Mouse (Mus musculus) heart, adult 10 weeks (tissue): ENCODE measurements around the gene Hist2h2aa1. TPM values are rescaled to one million over a fixed set of nuclear protein-coding genes. Genes with fewer than 3 reads are reported as not detected.

Experiments used
- polyA plus RNA-seq: library from polyadenylated mRNA; stranded (reverse); fragments of 350-450 nt; fragmentation: Illumina TruSeq; extraction: RNeasy Lipid Tissue Mini Kit (QIAGEN cat#74804); gene quantifications from one replicate; pipeline ENCODE4 v1.2.3, GENCODE M21; 2014; ENCODE audit warnings: low read depth, low replicate concordance

Hist2h2aa1 gene
- 9.4 TPM for polyA plus RNA-seq

DNA sequence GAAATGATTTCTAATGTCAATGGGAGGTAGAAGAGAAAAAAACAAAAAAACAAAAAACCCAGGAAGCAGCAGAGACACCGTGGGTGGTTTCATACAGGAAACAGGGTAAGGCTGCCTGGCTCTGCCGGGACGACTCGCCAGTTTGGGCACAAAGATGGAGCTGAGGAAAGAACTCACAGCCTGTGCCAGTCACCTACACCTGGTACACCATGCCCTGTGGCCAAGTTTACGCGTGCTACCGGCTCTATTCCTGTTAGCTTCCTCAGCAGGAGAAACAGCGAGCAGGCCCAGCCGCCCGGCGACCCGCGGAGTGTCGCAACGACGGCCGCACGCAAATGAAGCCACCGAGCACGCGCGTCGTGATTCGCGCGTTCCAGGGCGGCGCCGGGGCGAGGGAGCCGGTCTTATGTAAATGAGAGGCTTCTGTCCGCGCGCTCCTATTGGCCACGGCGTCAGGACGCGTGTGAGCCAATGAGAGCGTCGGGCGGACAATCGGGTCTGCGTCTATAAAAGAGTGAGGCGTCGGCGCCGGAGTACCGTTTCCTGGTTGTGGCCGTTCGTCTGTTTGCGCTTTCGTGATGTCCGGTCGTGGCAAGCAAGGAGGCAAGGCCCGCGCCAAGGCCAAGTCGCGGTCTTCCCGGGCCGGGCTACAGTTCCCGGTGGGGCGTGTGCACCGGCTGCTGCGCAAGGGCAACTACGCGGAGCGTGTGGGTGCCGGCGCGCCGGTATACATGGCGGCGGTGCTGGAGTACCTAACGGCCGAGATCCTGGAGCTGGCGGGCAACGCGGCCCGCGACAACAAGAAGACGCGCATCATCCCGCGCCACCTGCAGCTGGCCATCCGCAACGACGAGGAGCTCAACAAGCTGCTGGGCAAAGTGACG, at the start of gene Hist2h2aa1:
Gene Hist2h2aa1, plus strand, starts transcription at position 495 of the 884 bp plus-strand sequence.

DNA sequence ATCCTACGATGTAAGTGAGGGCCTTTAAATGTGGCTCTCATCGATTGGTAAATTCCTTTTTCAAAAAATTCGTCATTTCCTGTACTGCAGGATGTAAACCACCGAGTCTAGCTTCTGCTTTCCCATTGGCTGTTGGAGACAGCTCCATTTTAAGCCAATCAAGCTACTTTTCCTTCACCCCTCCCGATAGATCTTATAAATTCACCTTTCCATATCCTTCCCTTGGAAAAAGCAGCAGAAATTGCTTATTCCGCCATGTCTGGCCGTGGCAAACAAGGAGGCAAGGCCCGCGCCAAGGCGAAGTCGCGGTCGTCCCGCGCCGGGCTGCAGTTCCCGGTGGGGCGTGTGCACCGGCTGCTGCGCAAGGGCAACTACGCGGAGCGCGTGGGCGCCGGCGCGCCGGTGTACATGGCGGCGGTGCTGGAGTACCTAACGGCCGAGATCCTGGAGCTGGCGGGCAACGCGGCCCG, 25.6 kb upstream of the Hist2h2aa1 start, which contains the start of the genes Bola1 and Hist2h2ab:
Gene Bola1, minus strand, starts transcription at position 49 of the 470 bp plus-strand sequence.
Gene Hist2h2ab, plus strand, starts transcription at position 205 of the 470 bp plus-strand sequence.

DNA sequence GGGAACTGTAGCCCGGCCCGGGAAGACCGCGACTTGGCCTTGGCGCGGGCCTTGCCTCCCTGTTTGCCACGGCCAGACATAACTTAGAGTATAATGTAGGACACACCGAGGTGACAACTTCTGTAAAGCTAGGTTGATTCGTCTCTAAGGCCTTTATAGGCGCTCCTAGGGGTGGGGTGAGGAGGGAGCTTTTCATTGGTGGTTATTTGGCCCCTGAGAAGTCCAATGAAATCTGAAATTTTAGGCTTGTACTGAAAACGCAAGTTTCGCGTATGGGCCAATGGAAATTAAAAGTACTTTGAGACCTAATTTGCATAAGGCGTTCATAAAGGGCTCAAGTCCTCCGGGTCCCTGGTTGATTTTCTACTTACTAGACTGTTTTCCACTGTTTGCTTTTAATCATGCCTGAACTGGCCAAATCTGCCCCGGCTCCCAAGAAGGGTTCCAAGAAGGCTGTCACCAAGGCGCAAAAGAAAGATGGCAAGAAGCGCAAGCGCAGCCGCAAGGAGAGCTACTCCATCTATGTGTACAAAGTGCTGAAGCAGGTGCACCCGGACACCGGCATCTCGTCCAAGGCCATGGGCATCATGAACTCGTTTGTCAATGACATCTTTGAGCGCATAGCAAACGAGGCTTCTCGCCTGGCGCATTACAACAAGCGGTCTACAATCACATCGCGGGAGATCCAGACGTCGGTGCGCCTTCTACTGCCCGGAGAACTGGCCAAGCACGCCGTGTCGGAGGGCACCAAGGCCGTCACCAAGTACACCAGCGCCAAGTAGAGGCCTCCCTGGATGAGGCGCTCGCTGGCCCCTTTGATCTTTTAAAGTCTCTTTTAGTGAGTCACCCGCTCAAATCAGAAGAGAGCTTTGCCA, 24.3 kb upstream of the Hist2h2aa1 start, which contains the start of the genes Hist2h2ac and Hist2h2be:
Gene Hist2h2ac, minus strand, starts transcription at position 116 of the 875 bp plus-strand sequence.
Gene Hist2h2be, plus strand, starts transcription at position 355 of the 875 bp plus-strand sequence.

DNA sequence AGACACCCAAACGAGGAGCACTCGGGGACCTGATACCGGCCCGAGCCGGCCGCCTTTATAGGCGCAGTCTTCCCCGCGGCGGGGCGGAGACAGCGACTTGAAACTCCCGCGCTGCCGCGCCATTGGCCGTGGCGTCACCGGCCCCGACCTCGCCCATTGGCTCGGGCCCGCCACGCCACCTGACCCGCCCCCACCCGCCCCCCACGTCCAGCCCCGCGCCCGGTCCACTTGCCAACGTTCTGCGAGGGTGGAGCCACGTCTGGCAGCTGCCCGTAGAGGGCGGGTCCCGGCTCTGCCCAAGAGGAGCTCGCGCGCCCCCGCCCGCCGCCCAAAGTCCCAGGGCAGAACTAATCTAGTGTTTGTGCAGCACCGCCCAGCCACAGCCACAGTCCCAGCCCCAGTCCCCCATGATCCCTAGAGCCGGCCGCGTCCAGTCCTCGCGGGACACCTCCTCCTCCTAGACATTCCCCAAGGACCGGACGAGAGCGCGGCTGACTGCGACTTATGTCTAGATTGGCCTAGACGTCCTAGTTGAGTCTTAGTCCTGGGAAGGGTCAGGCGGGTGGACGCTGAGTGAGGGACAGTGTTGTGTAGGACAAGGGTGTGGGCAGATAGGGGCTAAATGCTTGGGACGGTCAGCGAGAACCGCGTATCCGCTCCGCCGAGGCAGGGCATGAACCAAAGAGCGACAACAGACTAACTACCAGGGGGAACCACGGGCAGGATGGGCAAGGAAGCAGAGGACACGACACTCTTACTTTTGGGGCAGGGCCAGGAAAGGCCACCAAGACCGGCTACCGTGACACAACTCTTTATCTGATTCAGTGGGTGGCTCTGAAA, 6.1 kb upstream of the Hist2h2aa1 start, which contains the start of gene Hist2h3c2:
Gene Hist2h3c2, minus strand, starts transcription at position 174 of the 840 bp plus-strand sequence.

DNA sequence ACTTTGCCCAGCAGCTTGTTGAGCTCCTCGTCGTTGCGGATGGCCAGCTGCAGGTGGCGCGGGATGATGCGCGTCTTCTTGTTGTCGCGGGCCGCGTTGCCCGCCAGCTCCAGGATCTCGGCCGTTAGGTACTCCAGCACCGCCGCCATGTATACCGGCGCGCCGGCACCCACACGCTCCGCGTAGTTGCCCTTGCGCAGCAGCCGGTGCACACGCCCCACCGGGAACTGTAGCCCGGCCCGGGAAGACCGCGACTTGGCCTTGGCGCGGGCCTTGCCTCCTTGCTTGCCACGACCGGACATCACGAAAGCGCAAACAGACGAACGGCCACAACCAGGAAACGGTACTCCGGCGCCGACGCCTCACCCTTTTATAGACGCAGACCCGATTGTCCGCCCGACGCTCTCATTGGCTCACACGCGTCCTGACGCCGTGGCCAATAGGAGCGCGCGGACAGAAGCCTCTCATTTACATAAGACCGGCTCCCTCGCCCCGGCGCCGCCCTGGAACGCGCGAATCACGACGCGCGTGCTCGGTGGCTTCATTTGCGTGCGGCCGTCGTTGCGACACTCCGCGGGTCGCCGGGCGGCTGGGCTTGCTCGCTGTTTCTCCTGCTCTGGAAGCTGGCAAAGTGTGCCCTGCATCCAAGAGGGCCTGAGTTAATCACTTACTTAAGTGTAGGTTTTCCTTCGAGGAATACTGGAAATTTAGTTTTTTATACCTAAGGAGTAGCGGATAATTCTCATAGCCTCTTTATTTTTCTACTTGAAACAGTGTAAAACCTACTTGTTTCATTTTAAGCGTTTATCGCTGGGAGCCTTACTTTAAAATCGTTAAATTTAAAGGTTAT, 5.1 kb upstream of the Hist2h2aa1 start, which contains the start of gene Hist2h2aa2:
Gene Hist2h2aa2, minus strand, starts transcription at position 328 of the 850 bp plus-strand sequence.

DNA sequence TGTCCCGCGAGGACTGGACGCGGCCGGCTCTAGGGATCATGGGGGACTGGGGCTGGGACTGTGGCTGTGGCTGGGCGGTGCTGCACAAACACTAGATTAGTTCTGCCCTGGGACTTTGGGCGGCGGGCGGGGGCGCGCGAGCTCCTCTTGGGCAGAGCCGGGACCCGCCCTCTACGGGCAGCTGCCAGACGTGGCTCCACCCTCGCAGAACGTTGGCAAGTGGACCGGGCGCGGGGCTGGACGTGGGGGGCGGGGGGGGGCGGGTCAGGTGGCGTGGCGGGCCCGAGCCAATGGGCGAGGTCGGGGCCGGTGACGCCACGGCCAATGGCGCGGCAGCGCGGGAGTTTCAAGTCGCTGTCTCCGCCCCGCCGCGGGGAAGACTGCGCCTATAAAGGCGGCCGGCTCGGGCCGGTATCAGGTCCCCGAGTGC, 1.1 kb downstream of the Hist2h2aa1 start, which contains the start of gene Hist2h3c1:
Gene Hist2h3c1, plus strand, starts transcription at position 259 of the 430 bp plus-strand sequence.

DNA sequence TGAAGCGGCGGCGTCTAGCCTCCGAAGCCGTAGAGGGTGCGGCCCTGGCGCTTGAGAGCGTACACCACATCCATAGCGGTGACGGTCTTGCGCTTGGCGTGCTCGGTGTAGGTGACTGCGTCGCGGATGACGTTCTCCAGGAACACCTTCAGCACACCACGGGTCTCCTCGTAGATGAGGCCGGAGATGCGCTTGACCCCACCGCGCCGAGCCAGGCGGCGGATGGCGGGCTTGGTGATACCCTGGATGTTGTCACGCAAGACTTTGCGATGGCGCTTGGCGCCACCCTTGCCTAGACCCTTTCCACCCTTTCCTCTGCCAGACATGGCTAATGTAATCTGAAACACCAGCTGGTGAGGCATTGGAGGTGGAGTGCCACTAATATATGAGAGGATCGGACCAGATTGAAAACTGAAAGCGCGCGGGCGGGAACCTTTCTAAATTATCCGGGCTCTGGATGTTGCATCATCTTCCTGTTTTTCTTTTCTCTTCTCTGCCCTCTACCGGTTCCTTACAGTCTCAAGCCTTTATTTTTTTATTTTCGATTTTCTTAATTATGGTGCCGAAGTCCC, 17.8 kb downstream of the Hist2h2aa1 start, which contains the start of gene Hist2h4:
Gene Hist2h4, minus strand, starts transcription at position 333 of the 572 bp plus-strand sequence.

DNA sequence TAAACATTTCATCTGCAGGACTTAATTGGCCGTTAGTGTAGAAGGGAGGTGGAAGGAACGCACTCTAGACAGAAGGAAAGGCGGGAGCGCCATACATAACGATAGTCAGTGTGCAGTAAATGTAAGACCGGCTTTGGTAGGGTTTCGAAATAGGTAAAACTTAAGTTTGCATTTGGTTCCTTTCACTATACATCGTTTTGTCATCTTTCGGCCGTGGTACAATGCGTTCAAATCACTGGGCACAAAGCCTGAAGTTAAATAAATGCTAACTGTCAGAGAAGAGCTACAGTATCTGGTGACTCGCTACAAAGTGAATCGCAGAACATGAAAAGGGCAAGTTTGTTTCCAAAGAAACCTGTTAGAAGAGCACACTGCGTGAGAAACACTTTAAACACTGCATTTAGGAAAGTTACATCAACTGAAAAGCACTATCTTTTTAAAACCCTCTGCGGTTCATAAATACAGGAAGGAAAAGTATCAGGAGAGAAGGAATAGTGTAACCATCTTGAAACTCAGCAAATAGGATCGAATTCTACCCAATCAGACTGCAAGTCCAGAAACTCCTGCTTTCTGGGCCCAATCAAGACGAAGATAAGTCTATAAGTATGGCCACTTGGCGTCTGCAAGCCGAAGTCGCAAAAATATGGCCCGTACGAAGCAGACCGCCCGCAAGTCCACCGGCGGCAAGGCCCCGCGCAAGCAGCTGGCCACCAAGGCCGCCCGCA, 22.9 kb downstream of the Hist2h2aa1 start, which contains the start of gene Hist2h3b:
Gene Hist2h3b, plus strand, starts transcription at position 604 of the 725 bp plus-strand sequence.

DNA sequence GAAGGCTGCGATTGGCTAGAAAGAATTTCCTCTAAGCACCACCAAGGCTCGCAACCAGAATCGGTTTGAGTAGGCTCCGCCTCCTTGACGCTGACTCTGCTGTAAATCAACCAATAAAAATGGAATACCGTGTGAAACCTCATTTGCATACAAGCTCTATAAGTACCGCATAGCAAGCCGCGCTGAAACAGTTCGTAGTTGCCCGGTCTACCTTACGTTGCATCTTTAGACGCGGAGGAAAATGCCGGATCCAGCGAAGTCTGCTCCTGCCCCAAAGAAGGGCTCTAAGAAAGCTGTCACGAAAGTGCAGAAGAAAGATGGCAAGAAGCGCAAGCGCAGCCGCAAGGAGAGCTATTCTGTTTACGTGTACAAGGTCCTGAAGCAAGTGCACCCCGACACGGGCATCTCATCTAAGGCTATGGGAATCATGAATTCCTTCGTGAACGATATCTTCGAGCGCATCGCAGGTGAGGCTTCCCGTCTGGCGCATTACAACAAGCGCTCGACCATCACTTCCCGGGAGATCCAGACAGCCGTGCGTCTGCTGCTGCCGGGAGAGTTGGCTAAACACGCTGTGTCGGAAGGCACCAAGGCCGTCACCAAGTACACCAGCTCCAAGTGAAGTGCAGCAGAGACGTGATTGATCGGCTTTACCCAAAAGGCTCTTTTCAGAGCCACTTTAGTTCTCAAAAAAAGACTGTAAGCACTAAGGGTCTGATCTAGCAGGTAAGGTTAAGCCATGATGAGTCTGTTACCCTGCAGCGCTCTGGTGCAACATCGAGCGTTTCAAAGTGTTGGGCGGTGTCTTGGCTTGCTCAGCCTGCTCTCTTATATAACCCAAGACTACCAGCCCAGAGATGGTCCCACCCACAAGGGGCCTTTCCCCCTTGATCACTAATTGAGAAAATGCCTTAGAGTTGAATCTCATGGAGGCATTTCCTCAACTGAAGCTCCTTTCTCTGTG, 24.5 kb downstream of the Hist2h2aa1 start, which contains the start of gene Hist2h2bb:
Gene Hist2h2bb, plus strand, starts transcription at position 242 of the 964 bp plus-strand sequence.

DNA sequence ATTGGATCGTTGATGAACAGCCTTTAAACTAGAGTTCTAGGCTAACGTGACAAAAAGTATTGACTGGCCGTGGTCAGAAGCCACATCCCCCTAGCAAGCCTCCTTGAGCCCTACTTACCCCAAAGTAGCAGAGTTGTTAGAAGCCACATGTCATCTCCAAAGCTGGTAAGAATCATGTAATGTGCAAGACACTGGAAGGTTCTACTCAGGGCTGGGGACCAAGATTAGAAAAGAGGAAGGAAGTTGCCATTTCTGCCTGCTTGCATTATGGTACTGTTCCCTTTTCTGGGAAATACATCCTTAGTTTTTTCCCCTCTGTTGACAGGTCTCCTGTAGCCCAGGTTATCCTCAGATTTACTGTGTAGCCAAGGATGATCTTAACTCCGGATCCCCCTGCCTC, 48.5 kb downstream of the Hist2h2aa1 start, which contains the start of gene Fcgr1:
Gene Fcgr1, minus strand, starts transcription at position 183 of the 400 bp plus-strand sequence.

Other genes with a start within 250 kb of the Hist2h2aa1 start
- gene Plekho1, start 249.5 kb upstream of the Hist2h2aa1 start, polyA plus RNA-seq: 86.2 TPM
- gene Vps45, start 187.0 kb upstream of the Hist2h2aa1 start, polyA plus RNA-seq: 16.6 TPM
- 26.9 TPM for gene Otud7b, start 141.0 kb upstream of the Hist2h2aa1 start, polyA plus RNA-seq
- 4.2 TPM for gene Mtmr11, start 83.5 kb upstream of the Hist2h2aa1 start, polyA plus RNA-seq
- 18.5 TPM for gene Sf3b4, start 73.2 kb upstream of the Hist2h2aa1 start, polyA plus RNA-seq
- gene Sv2a, start 64.3 kb upstream of the Hist2h2aa1 start, polyA plus RNA-seq: 4.0 TPM
- 32.8 TPM for gene Bola1, start 25.8 kb upstream of the Hist2h2aa1 start, polyA plus RNA-seq
- not detected for gene Hist2h2ab, start 25.6 kb upstream of the Hist2h2aa1 start, polyA plus RNA-seq
- not detected for gene Hist2h2ac, start 24.6 kb upstream of the Hist2h2aa1 start, polyA plus RNA-seq
- gene Hist2h2be, start 24.4 kb upstream of the Hist2h2aa1 start, polyA plus RNA-seq: 10.3 TPM
- 2.9 TPM for gene Hist2h3c2, start 6.4 kb upstream of the Hist2h2aa1 start, polyA plus RNA-seq
- gene Hist2h2aa2, start 5.2 kb upstream of the Hist2h2aa1 start, polyA plus RNA-seq: 81.7 TPM
- not detected for gene Hist2h3c1, start 1.2 kb downstream of the Hist2h2aa1 start, polyA plus RNA-seq
- gene Hist2h4, start 17.8 kb downstream of the Hist2h2aa1 start, polyA plus RNA-seq: 0.55 TPM
- not detected for gene Hist2h3b, start 23.2 kb downstream of the Hist2h2aa1 start, polyA plus RNA-seq
- not detected for gene Hist2h2bb, start 24.3 kb downstream of the Hist2h2aa1 start, polyA plus RNA-seq
- gene Fcgr1, start 48.5 kb downstream of the Hist2h2aa1 start, polyA plus RNA-seq: 2.2 TPM
- gene BC107364, start 206.8 kb downstream of the Hist2h2aa1 start, polyA plus RNA-seq: not detected